Mouse (Mus musculus) hindlimb bud, embryonic 11.5 days (tissue): ENCODE results near the gene Rapgef3.

Experiments
- DNase-seq: peaks from one replicate; pipeline ENCODE4 v3.0.0-alpha.2; 2012; ENCODE audit warnings: low read depth, low spot score; ENCODE audit errors: extremely low spot score

Rapgef3 gene

GRCm38 (mm10) chr15:97773961-97774370 is 6.2 kb upstream of the Rapgef3 start:
- no peak for DNase-seq

GRCm38 (mm10) chr15:97773108-97773507 is 5.3 kb upstream of the Rapgef3 start:
- DNase-seq = no peak

- DNase-seq = no peak
Observed at GRCm38 (mm10) chr15:97770280-97770679, 2.5 kb upstream of the Rapgef3 start.

GRCm38 (mm10) chr15:97768192-97768591 is 420 bp upstream of the Rapgef3 start:
- DNase-seq = no peak

- DNase-seq = no peak
Observed at GRCm38 (mm10) chr15:97766594-97767279, 1.0 kb downstream of the Rapgef3 start.

DNA sequence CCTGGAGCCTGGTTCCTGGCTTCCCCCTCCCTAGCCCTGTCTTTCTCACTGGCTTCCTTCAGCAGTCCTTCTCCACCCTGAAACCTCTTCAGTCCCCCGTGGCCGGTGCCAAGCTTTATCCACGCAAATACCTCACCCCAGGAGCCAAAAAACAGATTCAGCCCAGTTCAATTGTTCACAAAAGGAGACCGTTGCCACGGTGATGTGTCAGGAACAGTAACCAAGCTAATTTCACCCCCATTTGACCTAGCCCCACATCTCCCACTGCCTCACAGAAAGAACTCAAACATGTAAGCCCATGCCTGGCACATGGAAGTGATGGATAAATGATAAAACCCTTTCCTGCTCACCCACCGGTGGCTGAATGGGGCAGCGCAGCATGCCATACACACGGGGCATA is 1.6 kb downstream of the Rapgef3 start:
- no peak for DNase-seq

DNA sequence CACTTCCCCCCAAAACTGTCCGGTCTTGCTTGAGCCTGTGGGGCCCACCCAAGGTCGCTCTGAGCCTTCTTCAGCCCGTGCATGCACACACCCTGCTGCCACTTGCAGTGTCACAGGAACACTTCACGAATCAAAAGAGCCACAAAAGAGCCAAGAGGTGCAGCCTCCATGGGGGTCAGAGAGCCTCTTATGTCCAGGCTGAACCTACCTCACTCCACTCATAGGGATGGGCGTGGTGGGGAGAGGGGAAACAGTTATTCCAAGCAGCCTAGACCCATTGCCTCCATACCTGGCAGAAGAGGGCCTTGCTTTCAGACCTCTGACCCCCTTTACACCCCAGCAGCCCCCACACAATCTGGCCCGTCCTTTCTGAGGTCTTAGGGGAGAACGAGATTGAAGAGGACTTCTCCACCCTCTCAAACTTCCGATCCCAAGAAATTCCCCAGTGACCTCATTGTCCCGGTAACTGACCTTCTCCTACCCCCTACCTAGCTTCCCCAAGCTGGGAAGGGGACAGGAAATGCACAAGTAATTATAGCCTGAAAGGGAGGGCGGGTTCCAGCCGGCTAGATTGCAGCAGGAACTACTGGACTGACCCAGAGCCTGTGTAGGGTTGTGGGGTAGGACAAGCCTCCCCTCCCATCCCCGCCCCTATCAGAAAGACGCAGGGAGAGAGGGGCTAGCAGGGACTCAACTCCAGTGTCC is 2.5 kb downstream of the Rapgef3 start:
- DNase-seq = no peak

DNA sequence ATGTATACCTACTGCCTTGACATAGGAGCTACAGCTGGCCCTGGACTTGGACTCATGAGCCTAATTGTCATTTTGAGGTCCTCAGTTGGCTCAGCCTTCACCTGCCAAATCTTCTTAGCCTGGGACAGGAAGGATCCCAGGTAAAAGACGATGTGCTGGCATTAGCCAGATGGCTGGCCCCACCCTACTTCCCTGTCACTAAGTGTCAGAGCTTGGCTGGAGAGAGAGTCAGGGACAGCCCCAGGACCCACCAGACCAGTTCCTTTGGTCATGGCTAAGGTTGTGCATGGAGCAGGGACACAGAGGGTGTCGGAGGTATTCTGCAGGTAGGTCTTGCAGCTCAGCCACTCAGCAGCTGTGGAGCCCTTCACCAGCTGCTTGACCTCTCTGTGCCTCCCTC is 3.2 kb downstream of the Rapgef3 start:
- DNase-seq = no peak

- no peak for DNase-seq
Observed at GRCm38 (mm10) chr15:97763256-97764049, 4.3 kb downstream of the Rapgef3 start.

- no peak for DNase-seq
Observed at GRCm38 (mm10) chr15:97762733-97763132, 5.0 kb downstream of the Rapgef3 start.

- DNase-seq = no peak
Observed at GRCm38 (mm10) chr15:97761438-97761837, 6.3 kb downstream of the Rapgef3 start.

DNA sequence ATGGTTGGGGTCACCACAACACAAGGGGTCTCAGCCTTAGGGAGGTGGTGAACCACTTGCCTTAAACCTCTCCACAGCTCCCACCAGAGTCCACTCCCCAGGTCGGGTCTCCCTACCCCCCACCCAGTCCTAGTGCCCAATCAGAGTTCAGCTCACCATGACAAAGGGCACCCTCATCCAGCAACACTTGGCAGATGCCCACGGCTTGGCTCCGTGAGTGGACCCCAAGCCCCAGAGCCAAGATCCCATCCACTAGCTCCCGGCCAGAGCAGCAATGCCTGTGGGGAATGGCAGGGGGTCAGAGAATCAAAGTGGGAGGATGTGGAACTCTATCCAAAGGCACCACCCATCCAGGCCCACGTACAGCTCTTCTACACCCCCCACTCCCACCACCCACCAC is 6.8 kb downstream of the Rapgef3 start:
- no peak for DNase-seq

- no peak for DNase-seq
Observed at GRCm38 (mm10) chr15:97760006-97760405, 7.8 kb downstream of the Rapgef3 start.

DNA sequence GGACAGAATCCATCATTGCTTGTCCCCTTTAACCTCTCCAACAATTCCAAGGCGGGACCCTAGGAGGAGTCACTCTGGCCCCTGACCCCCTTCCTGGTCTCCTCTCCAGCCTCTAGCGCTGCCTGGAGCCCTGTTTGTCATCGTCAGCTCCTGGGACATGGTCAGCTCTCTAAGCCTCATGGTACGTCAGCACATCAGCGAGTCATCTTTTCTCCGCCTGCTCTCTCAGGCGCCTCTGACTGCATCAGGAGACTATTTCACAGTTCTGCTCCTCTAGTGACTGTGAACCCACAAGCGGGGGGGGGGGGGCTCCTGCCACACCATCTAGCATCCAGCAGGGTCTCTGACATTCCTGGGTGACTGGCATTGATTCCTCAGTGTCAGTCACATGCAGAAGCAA is 12.4 kb downstream of the Rapgef3 start:
- no peak for DNase-seq

DNA sequence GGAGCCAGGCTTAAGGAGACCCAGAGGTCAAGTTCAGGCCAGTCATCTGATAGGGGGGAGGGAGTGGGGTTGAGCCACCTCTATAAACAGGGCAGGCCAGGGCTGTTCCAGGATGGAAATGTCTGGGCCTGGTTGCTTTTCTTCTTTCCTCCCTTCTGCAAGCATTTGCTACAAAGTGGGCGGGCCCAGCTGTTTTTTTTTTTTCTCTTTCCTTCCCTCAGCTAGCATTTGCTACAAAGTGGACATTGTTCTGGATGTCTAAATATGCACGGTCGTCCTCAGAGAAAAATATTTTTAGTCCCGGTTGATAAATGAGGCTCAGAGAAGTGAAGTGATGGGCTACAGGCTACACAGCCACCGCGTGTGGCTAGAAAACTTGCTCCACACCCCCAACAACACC is 13.3 kb downstream of the Rapgef3 start:
- DNase-seq = no peak

GRCm38 (mm10) chr15:97752491-97752890 is 15.3 kb downstream of the Rapgef3 start:
- no peak for DNase-seq

DNA sequence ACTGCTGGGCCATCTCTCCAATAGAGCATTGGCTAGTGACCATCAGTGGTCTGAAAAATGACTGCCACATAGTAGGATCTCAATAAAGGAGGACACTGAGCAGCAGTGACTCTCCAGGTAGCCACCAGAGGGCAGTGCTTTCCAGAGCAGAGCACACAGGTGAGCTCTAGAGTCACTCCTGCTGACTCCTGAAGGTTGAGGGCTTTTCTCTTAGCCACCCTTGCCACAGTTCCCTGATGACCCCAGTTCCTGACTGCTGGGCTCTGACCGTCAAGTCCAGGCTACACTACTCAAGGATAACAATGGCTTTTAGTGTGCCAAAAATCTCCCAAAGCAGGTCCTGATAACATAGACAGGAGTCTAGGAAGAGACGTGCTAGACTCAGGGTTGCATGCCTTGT is 16.1 kb downstream of the Rapgef3 start:
- DNase-seq = no peak

GRCm38 (mm10) chr15:97750697-97751096 is 17.1 kb downstream of the Rapgef3 start:
- DNase-seq = no peak

GRCm38 (mm10) chr15:97749841-97750240 is 17.9 kb downstream of the Rapgef3 start:
- no peak for DNase-seq

DNA sequence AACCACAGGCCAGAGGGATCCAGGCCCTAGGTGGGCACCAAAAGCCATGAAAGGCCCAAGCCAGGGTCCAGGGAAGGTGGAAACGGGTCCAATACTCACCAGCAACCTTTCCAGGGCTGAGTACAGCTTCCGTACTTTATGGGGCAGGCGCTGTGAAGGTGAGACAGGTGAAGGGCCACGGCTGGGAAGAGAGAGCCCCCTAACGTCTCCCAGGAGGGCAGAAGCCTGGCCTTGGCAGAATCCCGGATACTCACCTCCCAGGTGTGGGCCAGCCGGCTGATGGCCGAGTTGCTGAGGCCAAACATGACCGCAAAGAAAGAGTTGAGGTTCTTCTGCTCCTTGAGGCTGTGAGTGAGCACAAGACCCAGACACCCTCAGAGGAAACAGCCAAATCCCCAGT is 18.4 kb downstream of the Rapgef3 start:
- DNase-seq = no peak

- DNase-seq = no peak
Observed at GRCm38 (mm10) chr15:97748964-97749363, 18.8 kb downstream of the Rapgef3 start.

DNA sequence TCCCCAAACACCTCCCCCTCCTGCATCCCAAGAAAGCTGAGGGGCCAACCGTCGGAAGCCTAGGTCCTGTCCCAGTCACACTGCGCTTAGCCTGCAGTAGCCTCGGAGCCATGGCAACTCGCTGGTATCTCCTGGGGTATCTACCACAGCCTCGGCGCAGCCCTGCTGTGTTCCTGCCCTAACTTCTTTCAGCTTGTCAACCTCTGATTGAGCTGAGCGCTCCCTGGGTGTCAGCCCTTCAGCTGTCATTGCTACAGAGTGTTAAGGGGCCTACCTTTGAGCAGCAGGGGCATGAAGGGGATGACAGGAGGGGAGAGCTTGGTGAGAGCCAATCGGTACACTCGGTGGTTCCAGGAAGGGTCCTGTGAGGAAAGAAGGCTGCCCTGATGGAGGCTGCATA is 19.5 kb downstream of the Rapgef3 start:
- DNase-seq = no peak
